Mouse (Mus musculus): ENCODE data around the gene Olfr1480.

The Olfr1480 gene

DNA sequence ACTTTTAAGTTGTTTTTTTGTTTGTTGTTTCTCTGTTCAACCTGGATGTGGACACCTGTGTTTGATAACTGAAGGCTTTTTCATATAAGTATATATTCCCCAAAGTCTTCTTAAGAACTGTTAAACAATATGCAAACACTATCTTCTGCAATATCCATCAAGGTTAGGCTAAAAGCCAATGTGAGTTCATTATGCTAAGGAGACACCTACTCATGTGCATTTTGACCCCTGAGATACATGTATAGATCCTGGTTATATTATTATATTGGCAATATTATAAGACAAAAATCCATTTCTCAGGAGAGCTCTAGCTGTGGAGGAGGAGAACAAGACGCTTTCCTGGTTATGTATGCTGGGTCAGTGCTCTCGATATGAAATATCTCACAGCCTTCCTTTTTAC lies at the start of gene Olfr1480:
Gene Olfr1480 (plus strand): TSS at position 301 of the 400 bp plus-strand sequence.
- in situ Hi-C loops (cut with MboI): no loop called here

DNA sequence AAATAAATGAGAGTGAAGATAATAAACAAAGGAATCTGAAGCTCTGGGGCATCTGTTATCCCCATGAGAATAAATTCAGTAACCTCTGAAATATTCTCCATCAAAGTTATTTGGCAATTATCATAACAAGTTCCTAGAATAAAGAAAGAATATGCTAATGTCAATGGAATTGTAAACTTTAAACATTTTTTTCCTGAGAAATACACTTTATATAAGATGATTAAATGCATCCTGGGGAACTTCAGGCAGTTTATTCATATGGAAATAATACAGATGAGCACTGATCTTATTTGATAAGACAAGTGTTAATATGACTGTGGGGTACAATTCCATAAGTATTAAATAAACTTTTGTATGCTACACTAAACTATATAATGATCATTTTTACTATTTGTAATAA lies 47.6 kb upstream of the Olfr1480 start, which contains the start of gene Olfr1475:
Gene Olfr1475 (minus strand): TSS at position 101 of the 400 bp plus-strand sequence.
- in situ Hi-C loops (cut with MboI): no loop called here

DNA sequence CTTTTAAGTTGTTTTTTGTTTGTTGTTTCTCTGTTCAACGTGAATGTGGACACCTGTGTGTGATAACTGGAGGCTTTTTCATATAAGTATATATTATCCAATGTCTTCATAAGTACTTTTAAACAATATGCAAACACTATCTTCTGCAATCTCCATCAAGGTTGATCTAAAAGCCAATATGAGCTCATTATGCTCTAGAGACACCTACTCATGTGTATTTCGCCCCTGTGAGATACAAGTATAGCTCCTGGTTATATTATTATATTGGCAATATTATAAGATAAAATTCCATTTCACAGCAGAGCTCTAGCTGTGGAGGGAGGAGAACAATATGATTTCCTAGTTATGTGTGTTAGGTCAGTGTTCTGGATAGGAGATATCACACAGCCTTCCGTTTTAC lies 27.5 kb upstream of the Olfr1480 start, which contains the start of gene Olfr1477:
Gene Olfr1477 (plus strand): TSS at position 301 of the 400 bp plus-strand sequence.
- in situ Hi-C loops (cut with MboI): no loop called here

Measured in mature B cell (primary cell).